Mouse (Mus musculus): Measurements from ENCODE around the gene Rnf212b.

- TF ChIP-seq MXI1 (IDR thresholded peaks at IDR 0.05; ENCODE audit: low read depth, low read length): no peak; the same call in 1 of the 2 replicates
- no peak for TF ChIP-seq CTCF (conservative IDR thresholded peaks at IDR 0.05 in 1 of 2, IDR thresholded peaks at IDR 0.05 in 1 of 2; ENCODE audit: low read depth in 2 of 2, low read length in 2 of 2)
Observed at GRCm38 (mm10) chr14:54781610-54782365, 32.2 kb upstream of the Rnf212b start, which contains the start of gene Slc7a8.

Measured in CH12.LX (cell line).